Mouse (Mus musculus): ENCODE results near the gene Slc9a3r1. TPM values are rescaled to one million over a fixed set of nuclear protein-coding genes. Genes with fewer than 3 reads are reported as not detected.
A peak's percentile ranks its signal among the peaks of the same experiment; 100 is the strongest.

Slc9a3r1 gene
- polyA plus RNA-seq, 1 experiment = 223 TPM

DNA sequence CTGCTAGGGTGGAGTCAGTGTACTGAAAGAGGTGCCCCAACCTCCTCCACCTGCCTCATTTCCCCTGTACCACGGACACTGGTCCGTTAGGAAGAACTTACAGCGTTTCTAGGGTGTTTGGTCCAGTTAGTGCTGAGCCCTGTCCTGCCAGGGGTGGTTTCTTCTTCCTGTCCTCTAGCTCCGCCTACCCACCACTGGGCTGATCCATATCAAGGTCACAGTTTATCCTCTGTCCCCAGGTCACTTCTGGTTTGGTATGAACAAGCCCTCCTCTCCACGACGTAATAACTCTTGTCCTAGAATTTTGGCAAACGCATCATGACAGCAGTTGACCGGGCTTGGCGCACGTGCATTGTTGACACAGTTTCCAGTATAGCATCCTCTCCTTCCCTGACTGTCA, 56.5 kb downstream of the Slc9a3r1 start:
- Histone ChIP-seq H3K9me3 (no peaks in the 10 kb centered on the region), H3K27me3 (replicated peaks) (no peaks in the 10 kb centered on the region), H3K36me3 (replicated peaks; ENCODE audit: low read length) (peaks cover 78% of the 10 kb centered on the region), H3K4me3 (replicated peaks) (no peak overlapping the region), H3K4me1 (peaks cover 52% of the 10 kb centered on the region)
- TF ChIP-seq FLI1 (IDR thresholded peaks at IDR 0.05; ENCODE audit: low read length) = no peak
- no peak for TF ChIP-seq GATA1 (IDR thresholded peaks at IDR 0.05; ENCODE audit: borderline replicate concordance, low read length)

DNA sequence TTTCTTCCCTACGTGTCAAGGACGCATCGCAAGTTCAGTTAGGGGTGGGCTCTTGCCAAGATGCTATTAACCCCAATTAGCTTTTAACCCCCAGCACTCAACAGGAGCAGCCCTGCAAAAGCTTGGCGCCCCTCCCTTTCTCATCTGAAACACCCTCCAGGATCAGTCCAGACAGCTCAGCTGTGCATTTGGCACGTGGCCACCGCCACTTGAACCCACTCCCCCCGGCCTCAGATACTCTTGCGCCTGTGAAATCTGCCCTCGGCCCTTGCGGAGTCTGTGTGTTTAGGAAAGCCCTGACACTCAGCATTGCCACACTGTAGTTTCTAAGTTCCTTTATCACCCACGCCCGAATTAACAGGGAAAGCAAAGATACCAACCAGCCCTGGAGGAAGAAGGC, 58.9 kb downstream of the Slc9a3r1 start:
- no peak overlapping the region for H3K4me3 ChIP-seq (replicated peaks)
- no peak for TF ChIP-seq GATA1 (IDR thresholded peaks at IDR 0.05; ENCODE audit: borderline replicate concordance, low read length)
- TF ChIP-seq FLI1 (IDR thresholded peaks at IDR 0.05; ENCODE audit: low read length) = no peak
- no peaks in the 10 kb centered on the region for H3K9me3 ChIP-seq
- H3K4me1 ChIP-seq = peaks cover 70% of the 10 kb centered on the region
- H3K36me3 ChIP-seq (replicated peaks; ENCODE audit: low read length) = peaks cover 81% of the 10 kb centered on the region
- no peaks in the 10 kb centered on the region for H3K27me3 ChIP-seq (replicated peaks)

GRCm38 (mm10) chr11:115222570-115222969, 59.4 kb downstream of the Slc9a3r1 start:
- Histone ChIP-seq H3K27me3 (replicated peaks) (no peaks in the 10 kb centered on the region), H3K4me3 (replicated peaks) (peak overlapping the region; percentile 8), H3K4me1 (peaks cover 70% of the 10 kb centered on the region), H3K9me3 (no peaks in the 10 kb centered on the region), H3K36me3 (replicated peaks; ENCODE audit: low read length) (peaks cover 80% of the 10 kb centered on the region)
- TF ChIP-seq GATA1 (IDR thresholded peaks at IDR 0.05; ENCODE audit: borderline replicate concordance, low read length) (no peak), FLI1 (IDR thresholded peaks at IDR 0.05; ENCODE audit: low read length) (no peak)

DNA sequence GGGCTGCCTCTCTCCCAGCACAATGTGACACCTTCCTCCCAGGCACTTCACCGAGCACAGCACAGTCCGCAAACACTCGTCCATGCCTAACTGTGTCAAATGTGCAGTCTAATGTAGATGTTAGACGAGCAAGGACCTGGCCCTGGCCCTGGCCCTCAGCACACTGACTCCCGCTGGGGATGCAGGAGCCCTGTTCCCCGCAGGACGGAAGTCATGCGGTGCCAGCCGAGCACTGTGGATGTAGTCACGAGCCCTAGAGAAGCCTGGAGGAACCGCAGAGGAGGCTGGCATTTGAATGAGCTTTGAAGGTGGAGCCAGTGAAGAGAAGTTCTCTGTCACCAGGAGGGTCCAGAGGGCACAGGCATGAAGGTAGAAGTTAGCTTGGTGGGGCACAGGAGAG, 60.3 kb downstream of the Slc9a3r1 start:
- Histone ChIP-seq H3K9me3 (no peaks in the 10 kb centered on the region), H3K4me3 (replicated peaks) (peak overlapping the region; percentile 59), H3K4me1 (peaks cover 70% of the 10 kb centered on the region), H3K27me3 (replicated peaks) (no peaks in the 10 kb centered on the region), H3K36me3 (replicated peaks; ENCODE audit: low read length) (peaks cover 81% of the 10 kb centered on the region)
- TF ChIP-seq GATA1 (IDR thresholded peaks at IDR 0.05; ENCODE audit: borderline replicate concordance, low read length) (no peak), FLI1 (IDR thresholded peaks at IDR 0.05; ENCODE audit: low read length) (no peak)

DNA sequence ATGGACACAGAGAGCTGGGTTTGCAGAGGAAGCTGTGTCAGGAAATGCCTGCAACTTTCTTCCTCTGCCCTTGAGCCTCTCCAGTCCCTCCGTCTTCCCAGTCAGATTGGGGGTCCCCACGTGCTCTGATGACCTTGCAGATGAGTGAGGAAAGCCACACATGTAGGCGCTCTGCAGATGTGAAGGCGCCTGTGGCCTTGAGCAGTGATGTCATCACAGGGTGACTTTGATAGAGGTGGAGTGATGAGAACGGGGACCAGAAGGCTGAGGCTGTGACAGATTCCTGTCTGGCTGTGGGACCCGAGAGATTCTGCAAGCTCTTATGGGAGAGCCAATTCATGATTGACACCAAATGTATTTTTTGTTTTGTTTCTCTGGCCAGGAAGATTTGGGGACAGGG, 60.7 kb downstream of the Slc9a3r1 start:
- H3K4me1 ChIP-seq = peaks cover 70% of the 10 kb centered on the region
- no peaks in the 10 kb centered on the region for H3K9me3 ChIP-seq
- no peak overlapping the region for H3K4me3 ChIP-seq (replicated peaks)
- H3K36me3 ChIP-seq (replicated peaks; ENCODE audit: low read length) = peaks cover 81% of the 10 kb centered on the region
- TF ChIP-seq GATA1 (IDR thresholded peaks at IDR 0.05; ENCODE audit: borderline replicate concordance, low read length) = no peak
- TF ChIP-seq FLI1 (IDR thresholded peaks at IDR 0.05; ENCODE audit: low read length) = no peak
- H3K27me3 ChIP-seq (replicated peaks) = no peaks in the 10 kb centered on the region

GRCm38 (mm10) chr11:115224889-115225288, 61.7 kb downstream of the Slc9a3r1 start:
- peaks cover 84% of the 10 kb centered on the region for H3K36me3 ChIP-seq (replicated peaks; ENCODE audit: low read length)
- TF ChIP-seq FLI1 (IDR thresholded peaks at IDR 0.05; ENCODE audit: low read length) (no peak), GATA1 (IDR thresholded peaks at IDR 0.05; ENCODE audit: borderline replicate concordance, low read length) (no peak)
- H3K4me3 ChIP-seq (replicated peaks) = no peak overlapping the region
- no peaks in the 10 kb centered on the region for H3K27me3 ChIP-seq (replicated peaks)
- H3K9me3 ChIP-seq = no peaks in the 10 kb centered on the region
- H3K4me1 ChIP-seq = peaks cover 70% of the 10 kb centered on the region

GRCm38 (mm10) chr11:115225301-115225700, 62.2 kb downstream of the Slc9a3r1 start:
- no peaks in the 10 kb centered on the region for H3K27me3 ChIP-seq (replicated peaks)
- peaks cover 84% of the 10 kb centered on the region for H3K36me3 ChIP-seq (replicated peaks; ENCODE audit: low read length)
- no peaks in the 10 kb centered on the region for H3K9me3 ChIP-seq
- no peak overlapping the region for H3K4me3 ChIP-seq (replicated peaks)
- peaks cover 75% of the 10 kb centered on the region for H3K4me1 ChIP-seq
- TF ChIP-seq GATA1 (IDR thresholded peaks at IDR 0.05; ENCODE audit: borderline replicate concordance, low read length) (no peak), FLI1 (IDR thresholded peaks at IDR 0.05; ENCODE audit: low read length) (no peak)

- TF ChIP-seq FLI1 (IDR thresholded peaks at IDR 0.05; ENCODE audit: low read length) = no peak
- TF ChIP-seq GATA1 (IDR thresholded peaks at IDR 0.05; ENCODE audit: borderline replicate concordance, low read length) = no peak
- Histone ChIP-seq H3K4me3 (replicated peaks) (no peak overlapping the region), H3K9me3 (no peaks in the 10 kb centered on the region), H3K4me1 (peaks cover 91% of the 10 kb centered on the region), H3K27me3 (replicated peaks) (no peaks in the 10 kb centered on the region), H3K36me3 (replicated peaks; ENCODE audit: low read length) (peaks cover 81% of the 10 kb centered on the region)
These were observed 63.8 kb downstream of the Slc9a3r1 start for GRCm38 (mm10) chr11:115226811-115227491.

DNA sequence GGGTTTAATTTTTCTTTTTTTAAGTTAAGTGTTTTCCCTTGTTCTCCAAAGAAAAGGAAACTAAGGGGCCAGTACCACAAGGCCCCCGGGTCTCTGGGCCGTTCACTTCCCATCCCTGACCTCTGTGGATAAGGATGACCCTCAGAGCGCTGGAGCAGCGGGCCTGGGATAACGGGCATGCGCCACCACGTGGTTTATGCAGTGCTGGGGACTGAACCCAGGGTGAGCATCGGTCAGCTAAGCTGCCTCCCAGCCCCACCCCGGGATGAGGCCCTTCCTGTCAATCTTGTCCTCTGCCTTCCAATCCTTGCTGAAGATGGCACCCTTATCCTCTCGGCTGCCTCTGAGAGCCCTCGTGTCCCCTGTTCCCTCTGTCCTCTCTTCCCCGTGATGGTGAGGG, 64.5 kb downstream of the Slc9a3r1 start:
- H3K36me3 ChIP-seq (replicated peaks; ENCODE audit: low read length) = peaks cover 80% of the 10 kb centered on the region
- no peaks in the 10 kb centered on the region for H3K9me3 ChIP-seq
- TF ChIP-seq GATA1 (IDR thresholded peaks at IDR 0.05; ENCODE audit: borderline replicate concordance, low read length) = no peak
- no peak for TF ChIP-seq FLI1 (IDR thresholded peaks at IDR 0.05; ENCODE audit: low read length)
- no peaks in the 10 kb centered on the region for H3K27me3 ChIP-seq (replicated peaks)
- H3K4me3 ChIP-seq (replicated peaks) = peak overlapping the region; percentile 55
- peaks cover 92% of the 10 kb centered on the region for H3K4me1 ChIP-seq

DNA sequence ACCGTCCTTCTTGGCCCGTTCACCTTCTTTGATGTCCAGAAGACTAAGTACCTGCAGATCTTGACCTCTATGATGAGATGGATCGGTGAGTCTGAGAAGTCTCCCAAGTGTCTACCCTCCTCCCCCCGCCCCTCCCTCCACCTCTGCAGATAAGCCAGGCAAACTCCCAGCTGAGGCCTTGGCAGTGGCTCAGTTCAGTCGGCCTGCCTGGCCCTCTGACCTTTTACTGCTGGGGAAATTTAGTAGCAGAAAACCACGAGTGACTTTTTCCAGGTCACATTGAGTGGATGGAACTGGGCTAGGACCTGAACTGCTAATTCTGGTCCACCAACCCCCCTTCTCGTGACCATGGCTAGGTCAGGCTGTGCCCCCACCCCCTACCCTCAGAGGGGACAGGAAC, 65.3 kb downstream of the Slc9a3r1 start:
- Histone ChIP-seq H3K27me3 (replicated peaks) (peaks cover 2% of the 10 kb centered on the region), H3K9me3 (no peaks in the 10 kb centered on the region), H3K4me3 (replicated peaks) (no peak overlapping the region), H3K4me1 (peaks cover 90% of the 10 kb centered on the region), H3K36me3 (replicated peaks; ENCODE audit: low read length) (peaks cover 83% of the 10 kb centered on the region)
- TF ChIP-seq GATA1 (IDR thresholded peaks at IDR 0.05; ENCODE audit: borderline replicate concordance, low read length) (no peak), FLI1 (IDR thresholded peaks at IDR 0.05; ENCODE audit: low read length) (no peak)
